Mouse (Mus musculus) adrenal gland, adult 18-20 months (tissue): ENCODE data around the gene Zfp654. TPM values are rescaled to one million over a fixed set of nuclear protein-coding genes. Genes with fewer than 3 reads are reported as not detected.

Experiments used
- DNase-seq, 2 experiments: peaks; one replicate each; pipeline ENCODE4 v3.0.0; 2021 to 2022; ENCODE audit warnings: low spot score in 2 of 2
- total RNA-seq, 2 experiments: library from RNA; stranded (reverse); gene quantifications; 1 replicate in 1 of 2; 2 replicates in 1 of 2; pipeline ENCODE4 v1.2.3; 2021

The Zfp654 gene
- total RNA-seq, 2 experiments from 2014 or later, result 20.6 to 23.3 TPM

GRCm38 (mm10) chr16:64770521-64771430 lies 80.7 kb downstream of the Zfp654 start, which contains the start of gene 4930453N24Rik:
TSS of gene 4930453N24Rik (minus strand) at chr16:64771161.
- DNase-seq, result peak; percentile 78 to 83

- DNase-seq, result no peak
Observed at GRCm38 (mm10) chr16:64766696-64767300, 84.7 kb downstream of the Zfp654 start.

GRCm38 (mm10) chr16:64759245-64759626 lies 92.2 kb downstream of the Zfp654 start:
- no peak for DNase-seq

- DNase-seq, result no peak
Observed at GRCm38 (mm10) chr16:64758561-64759244, 92.7 kb downstream of the Zfp654 start.

- no peak for DNase-seq
Observed at GRCm38 (mm10) chr16:64757666-64758400, 93.6 kb downstream of the Zfp654 start.

GRCm38 (mm10) chr16:64756321-64756720 lies 95.1 kb downstream of the Zfp654 start:
- no peak for DNase-seq

GRCm38 (mm10) chr16:64754743-64755139 lies 96.7 kb downstream of the Zfp654 start:
- no peak for DNase-seq

GRCm38 (mm10) chr16:64753990-64754742 lies 97.3 kb downstream of the Zfp654 start:
- no peak for DNase-seq

GRCm38 (mm10) chr16:64748237-64748636 lies 103.2 kb downstream of the Zfp654 start:
- peak; percentile 48 to 59 for DNase-seq

- DNase-seq, result no peak
Observed at GRCm38 (mm10) chr16:64745089-64745488, 106.4 kb downstream of the Zfp654 start.

- DNase-seq, result no peak
Observed at GRCm38 (mm10) chr16:64737289-64737688, 114.2 kb downstream of the Zfp654 start.

Other genes starting within 250 kb of the Zfp654 start
- gene Csnka2ip, start 249.2 kb downstream of the Zfp654 start, total RNA-seq, result not detected
- gene 4930453N24Rik, start 80.5 kb downstream of the Zfp654 start, total RNA-seq, result 10 to 100 TPM; 31.5 to 37.1 TPM
- 100 to 1,000 TPM; 125 to 140 TPM for gene Cggbp1, start 344 bp upstream of the Zfp654 start, total RNA-seq